Mouse (Mus musculus): Measurements from ENCODE around the gene Tenm2. TPM values are rescaled to one million over a fixed set of nuclear protein-coding genes. Genes with fewer than 3 reads are reported as not detected.

The Tenm2 gene
- total RNA-seq, 2 experiments from 2014 or later: not detected

DNA sequence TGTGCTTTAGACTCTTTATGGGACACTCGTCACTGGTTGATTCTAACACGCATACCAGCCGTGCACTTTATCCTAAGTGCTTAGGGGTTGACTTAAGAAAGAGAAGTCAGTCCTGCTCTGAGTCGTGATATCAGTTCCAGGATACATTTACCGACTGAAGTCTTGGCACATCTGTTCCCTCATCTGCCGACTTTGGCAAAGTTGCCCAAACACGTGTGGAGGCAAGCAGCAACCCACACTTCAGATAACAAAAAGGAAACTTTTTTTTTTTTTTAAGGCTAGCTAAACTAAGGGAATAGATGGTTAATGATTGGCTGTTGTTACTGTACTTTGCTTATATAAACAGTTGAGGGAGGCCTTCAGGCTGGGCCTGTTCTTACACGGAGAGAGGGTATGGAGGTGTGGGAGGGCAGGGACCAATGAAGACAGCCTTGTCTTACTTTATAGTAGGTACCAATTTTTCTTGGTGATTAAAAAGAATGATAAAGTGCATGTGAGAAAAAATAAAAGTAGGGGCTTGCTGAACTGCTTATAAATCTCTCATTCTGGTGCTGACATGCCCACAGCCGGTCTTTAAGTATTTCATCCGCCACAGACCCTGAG lies 930.3 kb downstream of the Tenm2 start:
- no peak for ATAC-seq (ENCODE audit: poor library complexity, severe bottlenecking)

GRCm38 (mm10) chr11:36302913-36303371 lies 932.8 kb downstream of the Tenm2 start:
- ATAC-seq (ENCODE audit: poor library complexity, severe bottlenecking): no peak

- ATAC-seq (ENCODE audit: poor library complexity, severe bottlenecking): no peak
These were observed 933.7 kb downstream of the Tenm2 start for GRCm38 (mm10) chr11:36302096-36302495.

- ATAC-seq (ENCODE audit: poor library complexity, severe bottlenecking): no peak
These were observed 939.2 kb downstream of the Tenm2 start for GRCm38 (mm10) chr11:36296568-36296967.

GRCm38 (mm10) chr11:36292206-36292605 lies 943.6 kb downstream of the Tenm2 start:
- no peak for ATAC-seq (ENCODE audit: poor library complexity, severe bottlenecking)

- ATAC-seq (ENCODE audit: poor library complexity, severe bottlenecking): no peak
These were observed 949.5 kb downstream of the Tenm2 start for GRCm38 (mm10) chr11:36286246-36286645.

GRCm38 (mm10) chr11:36280533-36280932 lies 955.2 kb downstream of the Tenm2 start:
- no peak for ATAC-seq (ENCODE audit: poor library complexity, severe bottlenecking)

- no peak for ATAC-seq (ENCODE audit: poor library complexity, severe bottlenecking)
These were observed 957.9 kb downstream of the Tenm2 start for GRCm38 (mm10) chr11:36277903-36278215.

DNA sequence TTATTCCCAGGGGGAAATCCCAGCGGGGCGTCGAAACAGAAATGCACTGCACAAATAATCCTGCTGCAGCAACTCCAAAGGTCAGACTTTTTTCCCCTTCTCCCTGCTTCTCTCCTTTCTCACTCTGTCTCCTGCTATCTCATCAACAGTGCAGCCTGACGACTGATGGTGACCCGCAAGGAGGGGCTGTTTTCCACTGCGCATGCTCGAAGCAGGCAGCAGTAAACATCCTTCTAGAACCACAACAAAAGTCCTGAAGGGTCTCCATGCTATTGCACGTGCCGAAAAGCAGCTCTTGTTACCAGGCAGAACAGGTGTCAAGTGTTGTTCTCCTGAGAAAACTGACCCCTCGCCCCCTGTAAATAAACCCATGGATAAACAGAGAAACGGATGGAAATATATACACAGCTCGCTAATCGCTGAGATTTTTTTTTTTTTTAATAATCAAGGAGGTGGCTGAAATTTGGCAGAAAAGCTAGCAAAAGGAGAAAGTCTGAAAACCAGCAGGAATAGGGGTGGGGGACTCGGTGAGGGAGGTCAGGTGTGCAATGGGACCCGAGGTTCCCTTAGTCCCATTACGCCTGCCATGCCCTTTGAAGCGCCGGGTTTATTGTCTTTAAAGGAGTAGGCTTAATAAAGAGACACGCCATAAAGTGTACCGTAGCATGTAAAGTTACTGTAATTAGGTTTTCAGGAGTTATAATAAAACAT lies 958.4 kb downstream of the Tenm2 start:
- no peak for ATAC-seq (ENCODE audit: poor library complexity, severe bottlenecking)

DNA sequence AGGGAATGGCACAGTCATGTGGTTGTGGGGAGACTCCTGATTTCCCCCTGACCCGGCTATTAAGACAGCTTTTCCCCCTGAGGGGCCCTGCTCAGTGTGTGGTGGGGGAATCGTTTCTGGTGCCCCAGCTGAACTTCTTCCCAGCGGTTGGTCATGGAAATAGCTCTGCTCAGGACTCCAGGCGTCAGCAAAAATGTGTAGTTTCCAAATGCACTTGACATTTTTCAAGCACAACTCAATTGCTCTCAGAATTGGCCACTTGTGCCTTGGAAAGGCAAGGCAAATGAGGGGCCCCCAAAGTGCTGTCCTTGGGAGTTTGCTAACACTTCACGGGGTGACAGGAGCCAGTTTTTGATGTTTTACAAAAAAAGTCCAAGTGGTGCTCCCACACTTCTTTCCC lies 959.7 kb downstream of the Tenm2 start:
- ATAC-seq (ENCODE audit: poor library complexity, severe bottlenecking): no peak

DNA sequence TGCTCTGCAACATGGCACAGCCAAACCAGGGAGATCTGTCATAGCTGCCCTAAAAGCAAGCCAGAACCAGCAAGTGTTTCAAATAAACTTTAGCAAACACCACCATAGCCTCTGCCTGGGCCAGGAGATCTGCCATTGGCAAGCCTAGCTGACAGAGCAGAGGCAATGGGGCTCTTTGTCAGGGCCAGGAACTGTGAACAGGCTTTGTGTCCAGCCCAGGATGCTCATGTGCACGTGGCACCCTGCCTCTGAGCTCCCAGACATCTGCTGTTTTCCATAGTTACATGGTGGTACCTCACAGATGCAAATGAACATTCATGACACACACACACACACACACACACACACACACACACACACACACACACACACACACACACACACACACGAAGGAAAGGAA lies 963.6 kb downstream of the Tenm2 start:
- ATAC-seq (ENCODE audit: poor library complexity, severe bottlenecking): no peak

- no peak for ATAC-seq (ENCODE audit: poor library complexity, severe bottlenecking)
These were observed 965.8 kb downstream of the Tenm2 start for GRCm38 (mm10) chr11:36269945-36270344.

DNA sequence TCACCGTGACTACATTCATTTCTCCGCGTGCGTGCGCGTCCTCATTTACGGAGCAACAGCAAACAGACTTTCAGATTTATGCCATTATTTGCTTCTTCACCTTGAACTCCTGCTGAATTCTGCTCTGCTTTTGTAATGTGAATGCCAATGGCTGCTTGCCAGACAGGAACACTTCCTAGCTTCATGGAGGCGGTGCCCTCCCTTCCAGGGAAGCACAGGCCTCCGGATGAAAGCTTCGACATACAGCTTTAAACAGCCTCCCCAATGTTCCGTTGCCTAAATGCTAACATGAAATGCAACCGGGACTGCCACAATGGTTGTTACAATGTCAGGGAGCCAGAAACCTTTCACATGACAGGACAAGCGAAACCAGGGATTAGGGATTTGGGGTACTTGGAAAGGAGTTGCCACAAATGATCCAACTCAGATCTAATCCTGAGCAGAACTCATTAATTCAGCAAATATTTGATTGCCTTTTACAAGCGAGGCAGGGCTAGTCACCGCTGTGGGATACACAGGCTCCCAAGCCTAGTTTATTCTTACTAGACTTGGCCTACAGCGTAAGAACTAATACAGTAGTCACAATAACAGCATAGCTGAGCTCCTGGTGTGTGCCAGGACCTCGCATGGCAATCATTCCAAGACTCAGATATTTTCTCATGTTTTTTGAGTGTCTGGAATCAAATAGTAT lies 970.8 kb downstream of the Tenm2 start:
- ATAC-seq (ENCODE audit: poor library complexity, severe bottlenecking): no peak

- ATAC-seq (ENCODE audit: poor library complexity, severe bottlenecking): no peak
These were observed 971.9 kb downstream of the Tenm2 start for GRCm38 (mm10) chr11:36263840-36264239.

- ATAC-seq (ENCODE audit: poor library complexity, severe bottlenecking): no peak
These were observed 978.6 kb downstream of the Tenm2 start for GRCm38 (mm10) chr11:36257187-36257586.

DNA sequence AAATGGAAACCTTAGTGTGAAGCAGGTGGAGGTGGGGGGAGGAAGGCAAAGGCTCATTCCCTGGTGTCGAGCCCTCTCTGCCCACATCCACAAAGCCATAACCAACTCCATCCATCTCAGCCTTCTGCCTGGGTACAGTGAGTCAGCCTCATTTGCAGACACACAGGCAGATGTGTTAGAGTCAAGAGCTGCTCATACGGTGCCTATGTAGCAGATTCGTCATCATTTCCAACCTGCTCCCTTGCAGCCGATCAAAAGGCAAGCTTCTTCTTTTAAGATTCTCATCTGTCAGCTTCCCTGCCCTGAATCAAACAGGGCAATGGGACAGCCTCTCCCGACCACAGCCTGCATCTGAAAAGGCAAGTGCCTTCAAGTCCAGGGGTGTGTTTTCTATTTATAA lies 979.0 kb downstream of the Tenm2 start:
- ATAC-seq (ENCODE audit: poor library complexity, severe bottlenecking): no peak

- no peak for ATAC-seq (ENCODE audit: poor library complexity, severe bottlenecking)
These were observed 981.7 kb downstream of the Tenm2 start for GRCm38 (mm10) chr11:36254019-36254418.

DNA sequence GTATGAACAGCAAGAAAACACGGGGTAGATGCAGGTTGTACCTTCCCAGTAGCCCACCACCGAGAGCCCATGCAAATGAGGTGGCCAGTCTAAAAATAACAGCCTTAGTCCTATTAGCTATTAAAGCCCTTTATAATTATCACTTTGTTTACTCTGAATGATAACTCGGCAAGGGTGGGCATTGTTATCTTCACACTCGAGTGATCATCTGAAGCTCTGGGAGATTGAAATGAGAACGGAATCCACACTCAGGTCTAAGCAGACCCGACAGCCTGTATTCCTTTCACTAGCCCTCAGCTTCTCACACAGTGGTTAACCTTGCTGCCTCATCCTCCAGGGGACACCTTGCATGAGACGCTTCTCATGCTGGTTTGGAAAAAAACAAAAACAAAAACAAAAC lies 985.7 kb downstream of the Tenm2 start:
- ATAC-seq (ENCODE audit: poor library complexity, severe bottlenecking): no peak

GRCm38 (mm10) chr11:36246152-36246551 lies 989.6 kb downstream of the Tenm2 start:
- no peak for ATAC-seq (ENCODE audit: poor library complexity, severe bottlenecking)

DNA sequence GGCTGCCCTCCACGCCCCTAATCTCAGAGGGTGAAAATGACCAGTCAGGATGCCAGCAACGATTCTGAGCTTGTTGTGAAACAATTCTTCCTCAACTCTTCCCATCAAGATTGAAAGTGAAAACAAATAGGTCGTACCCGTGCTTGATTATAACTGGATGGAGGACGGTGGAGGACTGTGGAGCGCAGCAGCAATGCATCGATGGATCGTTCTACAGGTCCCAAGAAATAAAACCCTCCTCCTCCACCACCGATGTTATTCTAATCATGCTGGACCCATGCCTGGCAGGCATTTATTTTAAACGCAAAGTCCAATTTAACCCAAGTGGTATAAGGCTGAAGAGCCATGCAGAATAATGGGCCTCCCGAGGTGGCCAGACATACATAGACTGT lies 991.3 kb downstream of the Tenm2 start:
- no peak for ATAC-seq (ENCODE audit: poor library complexity, severe bottlenecking)

GRCm38 (mm10) chr11:36243747-36244490 lies 991.8 kb downstream of the Tenm2 start:
- ATAC-seq (ENCODE audit: poor library complexity, severe bottlenecking): no peak

DNA sequence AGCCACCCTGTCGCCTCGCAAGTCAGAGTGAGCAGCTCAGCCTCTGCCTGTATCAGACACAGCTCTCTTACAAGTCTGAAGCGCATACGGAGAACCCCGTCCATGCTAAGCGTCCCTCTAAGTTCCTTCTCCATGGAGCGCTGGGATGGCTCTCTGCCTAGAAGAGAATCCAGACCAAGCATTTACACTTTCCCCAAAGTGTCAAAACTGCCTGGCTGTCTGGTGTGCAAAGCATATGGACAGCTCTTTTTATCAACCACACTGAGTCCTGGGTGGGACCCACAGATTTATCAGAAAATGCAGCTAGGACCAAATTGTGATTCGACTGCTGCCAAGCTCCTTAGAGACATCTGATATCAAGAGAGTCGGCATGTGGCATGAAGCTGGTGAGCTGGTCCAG lies 996.9 kb downstream of the Tenm2 start:
- ATAC-seq (ENCODE audit: poor library complexity, severe bottlenecking): no peak

Measured in megakaryocyte, adult 5-6 weeks (primary cell).